Mouse (Mus musculus) liver, embryonic 14.5 days (tissue): ENCODE measurements around the gene Kcnk4.

Source experiments
- CTCF ChIP-seq: IDR thresholded peaks from 2 replicates; pipeline ENCODE4 v1.5.1; 2016; ENCODE audit warnings: antibody characterized with exemption, low read depth, control low read depth
- EP300 ChIP-seq: IDR thresholded peaks from 2 replicates; pipeline ENCODE4 v1.6.1; 2016; ENCODE audit warnings: antibody characterized with exemption, low read depth

GRCm38 (mm10) chr19:6892512-6892911 lies 41.8 kb downstream of the Kcnk4 start:
- no peak for TF ChIP-seq CTCF
- TF ChIP-seq EP300 = no peak
